Mouse (Mus musculus) thymus, adult 2 months (tissue): ENCODE results near the gene Polr3h. TPM values are rescaled to one million over a fixed set of nuclear protein-coding genes. Genes with fewer than 3 reads are reported as not detected.

Experiments used
- DNase-seq: peaks from one replicate; pipeline ENCODE4 v3.0.0; 2021
- H3K27ac ChIP-seq: fragments of 200-500 bp; 2 replicates; pipeline ENCODE4 v1.5.1; 2012; ENCODE audit warnings: low read length, control low read depth; ENCODE audit not compliant: control insufficient read depth, insufficient read depth
- H3K27me3 ChIP-seq: fragments of 200-500 bp; 2 replicates; pipeline ENCODE4 v1.6.1; 2012; ENCODE audit warnings: mild to moderate bottlenecking, low read length, moderate library complexity, mixed read lengths; ENCODE audit not compliant: control insufficient read depth, insufficient read depth
- H3K36me3 ChIP-seq: fragments of 200-500 bp; 2 replicates; pipeline ENCODE4 v1.6.1; 2012; ENCODE audit warnings: mild to moderate bottlenecking, low read length, moderate library complexity; ENCODE audit not compliant: control insufficient read depth, insufficient read depth
- H3K4me1 ChIP-seq: fragments of 200-500 bp; replicated peaks from 2 replicates; pipeline ENCODE4 v1.6.1; 2012; ENCODE audit warnings: low read length; ENCODE audit not compliant: control insufficient read depth, insufficient read depth
- H3K4me3 ChIP-seq: fragments of 200-500 bp; 2 replicates; pipeline ENCODE4 v1.5.1; 2012; ENCODE audit warnings: mild to moderate bottlenecking, low read length, control low read depth, moderate library complexity; ENCODE audit not compliant: control insufficient read depth, insufficient read depth
- CTCF ChIP-seq: fragments of 200-500 bp; IDR thresholded peaks from 2 replicates; pipeline ENCODE4 v1.5.1; 2012; ENCODE audit warnings: mild to moderate bottlenecking, control low read depth, low read length, moderate library complexity, borderline replicate concordance; ENCODE audit not compliant: control insufficient read depth, poor library complexity, insufficient read depth; ENCODE audit errors: extremely low read depth
- POLR2A ChIP-seq: fragments of 200-500 bp; IDR thresholded peaks from 2 replicates; pipeline ENCODE4 v1.6.1; 2012; ENCODE audit warnings: mild to moderate bottlenecking, low read length, control low read depth, moderate library complexity; ENCODE audit not compliant: control insufficient read depth, poor library complexity, insufficient read depth; ENCODE audit errors: extremely low read depth
- WGBS: fragments of 180-500 bp; shearing (Covaris S2); methylation state at CpG from one replicate; pipeline ENCODE4 v1.1.7; 2018; 5-methylcytosine and 5-hydroxymethylcytosine counted together
- polyA plus RNA-seq: library from polyadenylated mRNA; depleted of rRNA; stranded (reverse); fragments of >200 nt; gene quantifications from 2 replicates; pipeline ENCODE4 v1.2.3, GENCODE M21; 2012

Gene Polr3h
- polyA plus RNA-seq, 1 experiment = 16.7 TPM

- Histone ChIP-seq H3K36me3 (peaks cover 55% of the 10 kb centered on the region), H3K4me3 (no peak overlapping the region), H3K27ac (no peak overlapping the region), H3K4me1 (no peaks in the 10 kb centered on the region), H3K27me3 (no peaks in the 10 kb centered on the region)
- TF ChIP-seq CTCF = no peak
- TF ChIP-seq POLR2A = no peak
- DNase-seq = no peak
- 97% methylated on average over 8 of the region's 8 CpGs for WGBS
Measured at GRCm38 (mm10) chr15:81907953-81908352, 18.1 kb downstream of the Polr3h start.

- no peaks in the 10 kb centered on the region for H3K4me1 ChIP-seq
- H3K4me3 ChIP-seq = no peak overlapping the region
- H3K27me3 ChIP-seq = no peaks in the 10 kb centered on the region
- peaks cover 39% of the 10 kb centered on the region for H3K36me3 ChIP-seq
- peak; percentile 73 for DNase-seq
- TF ChIP-seq POLR2A (no peak), CTCF (no peak)
- WGBS = 40% methylated on average over 2 of the region's 2 CpGs
- H3K27ac ChIP-seq = no peak overlapping the region
Measured at GRCm38 (mm10) chr15:81904939-81905338, 21.1 kb downstream of the Polr3h start.

- 98% methylated on average over 2 of the region's 2 CpGs for WGBS
- TF ChIP-seq CTCF (no peak), POLR2A (no peak)
- Histone ChIP-seq H3K4me3 (no peak overlapping the region), H3K4me1 (no peaks in the 10 kb centered on the region), H3K27me3 (no peaks in the 10 kb centered on the region), H3K27ac (no peak overlapping the region), H3K36me3 (peaks cover 26% of the 10 kb centered on the region)
- no peak for DNase-seq
Measured at GRCm38 (mm10) chr15:81898751-81899150, 27.3 kb downstream of the Polr3h start.

- no peak overlapping the region for H3K4me3 ChIP-seq
- peaks cover 19% of the 10 kb centered on the region for H3K36me3 ChIP-seq
- H3K27me3 ChIP-seq = no peaks in the 10 kb centered on the region
- TF ChIP-seq CTCF (no peak), POLR2A (no peak)
- no peak for DNase-seq
- 95% methylated on average over 5 of the region's 5 CpGs for WGBS
- no peak overlapping the region for H3K27ac ChIP-seq
- H3K4me1 ChIP-seq = no peaks in the 10 kb centered on the region
Measured at GRCm38 (mm10) chr15:81897607-81898285, 28.3 kb downstream of the Polr3h start.

GRCm38 (mm10) chr15:81896407-81896806 is 29.6 kb downstream of the Polr3h start:
- H3K4me3 ChIP-seq = no peak overlapping the region
- no peak for DNase-seq
- H3K36me3 ChIP-seq = peaks cover 15% of the 10 kb centered on the region; the same call in 1 of the 2 replicates
- TF ChIP-seq CTCF = no peak
- no peak for TF ChIP-seq POLR2A
- 93% methylated on average over 2 of the region's 2 CpGs for WGBS
- no peaks in the 10 kb centered on the region for H3K4me1 ChIP-seq
- H3K27me3 ChIP-seq = no peaks in the 10 kb centered on the region
- no peak overlapping the region for H3K27ac ChIP-seq

- Histone ChIP-seq H3K4me1 (no peaks in the 10 kb centered on the region), H3K36me3 (peaks cover 32% of the 10 kb centered on the region), H3K27me3 (no peaks in the 10 kb centered on the region), H3K27ac (no peak overlapping the region), H3K4me3 (no peak overlapping the region)
- no peak for DNase-seq
- WGBS = 94% methylated on average over 1 of the region's 1 CpGs
- TF ChIP-seq POLR2A = no peak
- TF ChIP-seq CTCF = no peak
Measured at GRCm38 (mm10) chr15:81894002-81894401, 32.0 kb downstream of the Polr3h start.
